Mouse (Mus musculus): ENCODE measurements at regions not wholly inside any gene's neighbourhood (a gene's known extent, or its start where the extent isn't known, plus 50 kb on each side); places are given as distances from the start of the nearest gene placed in this dataset.

DNA sequence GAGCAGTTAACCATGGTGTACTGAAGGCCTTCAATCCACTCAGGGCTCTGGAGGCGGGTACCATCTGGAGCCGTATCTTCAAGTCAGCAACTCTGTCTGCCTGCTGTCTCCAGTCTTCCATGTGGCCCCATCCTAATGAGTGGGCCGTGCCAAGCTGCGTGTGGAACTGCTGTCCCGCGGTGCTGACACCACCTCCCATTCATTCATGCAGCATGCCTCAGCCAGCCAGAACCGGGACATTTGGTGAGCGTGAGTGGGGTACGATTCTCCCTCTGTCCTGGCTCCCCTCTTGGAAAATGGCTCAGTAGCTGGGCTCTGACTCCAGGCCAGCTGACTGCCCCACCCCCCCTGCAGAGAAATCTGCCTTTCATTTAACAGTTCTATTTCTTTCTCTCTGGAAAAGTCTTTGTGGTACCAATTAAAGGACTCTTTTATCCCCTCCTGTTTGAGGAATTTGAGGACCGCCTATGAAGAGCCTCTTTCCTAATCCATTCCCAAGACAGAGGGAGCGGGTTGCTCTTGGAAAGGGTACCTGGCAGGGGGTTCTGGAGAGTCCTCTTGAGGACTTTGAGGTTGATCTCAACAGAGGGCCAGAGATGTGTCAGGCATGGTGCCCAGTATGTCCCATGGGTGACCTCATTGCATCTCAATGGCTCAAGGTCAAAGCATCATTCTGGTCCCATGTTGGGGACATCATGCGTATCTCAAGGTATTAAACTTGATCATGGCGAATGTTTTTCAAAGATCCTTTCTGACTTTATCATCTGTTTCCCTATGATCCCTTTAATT lies 55.5 kb upstream of the Brd7 start:
- WGBS, result 44% methylated on average over 13 of the region's 13 CpGs
- Histone ChIP-seq H3K27me3 (ENCODE audit: control insufficient read depth, insufficient read depth, low read length) (no peaks in the 10 kb centered on the region), H3K4me2 (replicated peaks; ENCODE audit: low read depth, low read length) (no peak overlapping the region), H3K9me3 (ENCODE audit: control insufficient read depth, low read length) (no peaks in the 10 kb centered on the region), H3K4me1 (replicated peaks; ENCODE audit: control insufficient read depth, insufficient read depth, low read length) (no peaks in the 10 kb centered on the region), H3K4me3 (ENCODE audit: low read depth, low read length) (no peak overlapping the region), H3K27ac (ENCODE audit: low read depth, low read length) (no peak overlapping the region), H3K36me3 (ENCODE audit: control insufficient read depth, insufficient read depth, low read length) (no peaks in the 10 kb centered on the region), H3K9ac (ENCODE audit: low read depth, low read length) (no peak overlapping the region)
- no peak for DNase-seq (ENCODE audit: low spot score)
- ATAC-seq (ENCODE audit: low FRiP score), result no peak

DNA sequence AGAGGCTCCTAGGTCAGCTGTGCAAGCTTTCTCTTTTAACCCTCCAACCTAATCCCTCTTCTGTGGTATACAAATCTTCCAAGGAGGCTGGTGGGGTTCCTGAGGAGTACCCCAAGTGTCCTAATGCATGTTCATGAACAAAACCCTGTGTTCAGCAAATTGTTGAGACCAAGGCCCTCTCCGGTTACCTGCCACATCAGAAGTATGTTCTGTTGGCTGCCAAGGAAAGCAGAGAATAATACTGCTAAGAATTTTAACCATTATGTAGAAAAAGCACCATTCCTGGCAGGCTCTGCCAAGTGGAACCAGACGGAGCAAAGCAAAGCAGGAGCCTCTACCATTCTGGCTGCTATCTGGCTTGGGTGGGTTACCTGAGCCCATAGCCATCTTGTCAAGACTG lies 61.3 kb upstream of the Brd7 start:
- Histone ChIP-seq H3K4me1 (replicated peaks; ENCODE audit: control insufficient read depth, insufficient read depth, low read length) (no peaks in the 10 kb centered on the region), H3K27me3 (ENCODE audit: control insufficient read depth, insufficient read depth, low read length) (no peaks in the 10 kb centered on the region), H3K27ac (ENCODE audit: low read depth, low read length) (no peak overlapping the region), H3K4me2 (replicated peaks; ENCODE audit: low read depth, low read length) (no peak overlapping the region), H3K9ac (ENCODE audit: low read depth, low read length) (no peak overlapping the region), H3K9me3 (ENCODE audit: control insufficient read depth, low read length) (no peaks in the 10 kb centered on the region), H3K36me3 (ENCODE audit: control insufficient read depth, insufficient read depth, low read length) (no peaks in the 10 kb centered on the region), H3K4me3 (ENCODE audit: low read depth, low read length) (no peak overlapping the region)
- ATAC-seq (ENCODE audit: low FRiP score) (no peak), DNase-seq (ENCODE audit: low spot score) (no peak)
- 79% methylated on average over 2 of the region's 2 CpGs for WGBS

DNA sequence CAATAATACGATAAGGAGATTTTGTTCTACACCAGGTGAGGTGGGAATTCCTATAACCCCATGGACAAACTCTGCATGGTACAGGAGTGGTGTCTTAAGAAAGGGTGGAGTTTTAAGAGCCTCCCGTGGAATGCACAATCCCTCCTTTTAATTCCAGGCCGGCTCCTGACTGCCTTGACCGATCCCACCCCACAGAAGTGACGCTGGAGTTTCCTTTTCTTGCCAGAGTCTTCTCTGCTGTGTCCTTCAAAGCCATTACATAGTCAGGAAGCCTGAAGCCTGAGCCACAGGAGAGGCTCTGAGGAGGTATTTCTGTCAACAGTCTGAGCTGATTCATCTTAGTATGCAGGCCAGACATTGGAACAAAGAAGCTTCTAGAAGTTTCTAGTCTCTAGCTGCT lies 66.6 kb upstream of the Brd7 start:
- Histone ChIP-seq H3K36me3 (ENCODE audit: control insufficient read depth, insufficient read depth, low read length) (no peaks in the 10 kb centered on the region), H3K9ac (ENCODE audit: low read depth, low read length) (no peak overlapping the region)

DNA sequence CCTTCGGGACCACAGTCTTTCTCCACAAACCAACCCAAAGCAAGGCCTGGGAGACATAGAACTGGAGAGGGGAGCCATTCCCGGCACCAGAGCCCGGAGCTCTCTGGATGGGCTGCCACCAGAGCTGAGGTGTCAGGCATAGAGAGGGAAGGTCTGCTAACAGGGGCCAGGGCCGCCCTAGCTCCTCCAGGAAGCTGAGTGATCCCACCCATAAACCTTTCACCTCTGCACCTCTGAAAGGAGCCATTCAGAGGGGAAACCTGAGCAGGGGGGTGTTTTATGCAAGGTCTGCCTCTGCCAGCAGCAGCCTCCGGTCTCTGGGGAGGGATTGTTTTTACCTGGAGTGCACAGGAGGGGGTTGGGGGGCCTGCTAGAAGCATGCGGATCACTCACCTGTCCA lies 69.4 kb upstream of the Brd7 start:
- Histone ChIP-seq H3K4me1 (replicated peaks; ENCODE audit: control insufficient read depth, insufficient read depth, low read length) (no peaks in the 10 kb centered on the region), H3K9ac (ENCODE audit: low read depth, low read length) (no peak overlapping the region), H3K27ac (ENCODE audit: low read depth, low read length) (no peak overlapping the region; the same call in 1 of the 2 replicates), H3K9me3 (ENCODE audit: control insufficient read depth, low read length) (no peaks in the 10 kb centered on the region), H3K4me2 (replicated peaks; ENCODE audit: low read depth, low read length) (no peak overlapping the region), H3K4me3 (ENCODE audit: low read depth, low read length) (no peak overlapping the region), H3K27me3 (ENCODE audit: control insufficient read depth, insufficient read depth, low read length) (no peaks in the 10 kb centered on the region), H3K36me3 (ENCODE audit: control insufficient read depth, insufficient read depth, low read length) (no peaks in the 10 kb centered on the region)
- ATAC-seq (ENCODE audit: low FRiP score), result no peak
- WGBS, result 69% methylated on average over 6 of the region's 6 CpGs
- DNase-seq (ENCODE audit: low spot score), result no peak

More for the DNA sequence above, 66.6 kb upstream of the Brd7 start:
- DNase-seq (ENCODE audit: low spot score), result no peak
- no peak overlapping the region for H3K4me2 ChIP-seq (replicated peaks; ENCODE audit: low read depth, low read length)
- no peak overlapping the region for H3K4me3 ChIP-seq (ENCODE audit: low read depth, low read length)
- ATAC-seq (ENCODE audit: low FRiP score), result no peak
- no peaks in the 10 kb centered on the region for H3K4me1 ChIP-seq (replicated peaks; ENCODE audit: control insufficient read depth, insufficient read depth, low read length)
- no peak overlapping the region for H3K27ac ChIP-seq (ENCODE audit: low read depth, low read length)
- H3K27me3 ChIP-seq (ENCODE audit: control insufficient read depth, insufficient read depth, low read length), result no peaks in the 10 kb centered on the region
- H3K9me3 ChIP-seq (ENCODE audit: control insufficient read depth, low read length), result no peaks in the 10 kb centered on the region
- WGBS, result 90% methylated on average over 5 of the region's 5 CpGs

DNA sequence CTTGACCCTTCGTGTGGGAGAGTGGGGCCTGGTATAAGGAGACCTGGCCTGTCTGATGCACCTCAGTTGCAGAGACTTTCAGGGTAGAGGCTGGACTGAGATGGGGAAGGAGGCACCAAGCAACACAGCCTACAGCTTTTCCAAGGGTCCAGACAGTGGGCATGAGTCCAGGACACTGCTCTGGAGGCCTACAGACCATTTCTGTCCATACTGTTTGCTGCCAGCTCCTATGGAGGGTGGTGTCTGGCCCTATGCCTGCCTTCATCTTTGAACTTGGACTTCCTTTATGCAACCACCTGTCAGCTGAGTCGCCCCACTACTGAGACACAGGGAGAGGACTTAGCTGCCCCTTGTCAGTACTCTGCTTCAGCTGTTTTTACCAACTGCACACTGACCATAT lies 73.7 kb upstream of the Brd7 start:
- H3K4me3 ChIP-seq (ENCODE audit: low read depth, low read length), result no peak overlapping the region
- 90% methylated on average over 2 of the region's 2 CpGs for WGBS
- DNase-seq (ENCODE audit: low spot score) (no peak), ATAC-seq (ENCODE audit: low FRiP score) (no peak)
- no peaks in the 10 kb centered on the region for H3K27me3 ChIP-seq (ENCODE audit: control insufficient read depth, insufficient read depth, low read length)
- no peak overlapping the region for H3K27ac ChIP-seq (ENCODE audit: low read depth, low read length)
- no peak overlapping the region for H3K4me2 ChIP-seq (replicated peaks; ENCODE audit: low read depth, low read length)
- H3K9me3 ChIP-seq (ENCODE audit: control insufficient read depth, low read length), result no peaks in the 10 kb centered on the region
- no peaks in the 10 kb centered on the region for H3K36me3 ChIP-seq (ENCODE audit: control insufficient read depth, insufficient read depth, low read length)
- no peaks in the 10 kb centered on the region for H3K4me1 ChIP-seq (replicated peaks; ENCODE audit: control insufficient read depth, insufficient read depth, low read length)
- H3K9ac ChIP-seq (ENCODE audit: low read depth, low read length), result no peak overlapping the region

DNA sequence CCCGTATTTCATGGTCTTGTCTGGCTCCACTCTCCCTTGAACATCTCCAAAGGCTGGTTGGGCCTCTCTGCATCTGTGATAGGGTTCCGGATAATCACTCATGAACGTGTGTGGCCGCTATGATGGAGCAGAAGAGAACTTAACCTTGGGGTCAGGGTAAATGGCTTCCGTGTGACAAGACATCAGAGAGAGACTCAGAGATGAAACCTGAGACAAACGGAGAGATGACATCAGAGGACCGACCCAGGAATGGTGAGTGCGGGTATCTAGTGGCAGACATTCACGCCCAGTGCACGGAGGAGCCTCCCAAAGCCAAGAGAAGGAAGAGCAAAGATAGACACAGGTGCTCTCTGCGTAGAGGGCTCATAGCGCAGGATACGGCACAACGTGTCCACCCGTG lies 78.2 kb upstream of the Brd7 start:
- no peak overlapping the region for H3K4me2 ChIP-seq (replicated peaks; ENCODE audit: low read depth, low read length)
- H3K4me3 ChIP-seq (ENCODE audit: low read depth, low read length), result no peak overlapping the region
- H3K9me3 ChIP-seq (ENCODE audit: control insufficient read depth, low read length), result no peaks in the 10 kb centered on the region
- no peaks in the 10 kb centered on the region for H3K4me1 ChIP-seq (replicated peaks; ENCODE audit: control insufficient read depth, insufficient read depth, low read length)
- no peak overlapping the region for H3K27ac ChIP-seq (ENCODE audit: low read depth, low read length)
- H3K9ac ChIP-seq (ENCODE audit: low read depth, low read length), result no peak overlapping the region
- ATAC-seq (ENCODE audit: low FRiP score) (no peak), DNase-seq (ENCODE audit: low spot score) (no peak)
- H3K36me3 ChIP-seq (ENCODE audit: control insufficient read depth, insufficient read depth, low read length), result no peaks in the 10 kb centered on the region
- H3K27me3 ChIP-seq (ENCODE audit: control insufficient read depth, insufficient read depth, low read length), result no peaks in the 10 kb centered on the region
- 71% methylated on average over 15 of the region's 15 CpGs for WGBS

DNA sequence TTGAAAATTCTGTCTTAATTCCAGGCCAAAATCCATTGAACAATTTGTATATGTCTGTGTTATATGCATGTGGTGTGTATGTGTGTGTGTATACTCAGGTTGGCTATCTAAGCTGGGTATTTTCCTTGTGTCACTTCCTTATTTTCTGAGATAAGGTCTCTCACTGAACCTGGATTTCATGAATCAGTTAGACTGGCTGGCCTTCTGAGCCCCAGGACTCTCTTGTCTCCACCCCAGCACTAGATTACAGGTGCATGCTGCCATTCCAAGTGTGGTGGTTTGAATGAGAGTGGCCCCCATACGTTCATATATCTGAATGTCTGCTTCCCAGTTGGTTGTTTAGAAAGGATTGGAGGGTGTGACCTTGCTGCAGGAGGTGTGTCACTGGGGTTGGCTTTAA lies 77.8 kb upstream of the Nkd1 start:
- WGBS, result 44% methylated on average over 1 of the region's 1 CpGs
- Histone ChIP-seq H3K4me3 (ENCODE audit: low read depth, low read length) (no peak overlapping the region), H3K4me2 (replicated peaks; ENCODE audit: low read depth, low read length) (no peak overlapping the region), H3K27me3 (ENCODE audit: control insufficient read depth, insufficient read depth, low read length) (no peaks in the 10 kb centered on the region), H3K36me3 (ENCODE audit: control insufficient read depth, insufficient read depth, low read length) (no peaks in the 10 kb centered on the region), H3K9me3 (ENCODE audit: control insufficient read depth, low read length) (no peaks in the 10 kb centered on the region), H3K27ac (ENCODE audit: low read depth, low read length) (no peak overlapping the region), H3K4me1 (replicated peaks; ENCODE audit: control insufficient read depth, insufficient read depth, low read length) (no peaks in the 10 kb centered on the region; the same call in 1 of the 2 replicates), H3K9ac (ENCODE audit: low read depth, low read length) (no peak overlapping the region)
- ATAC-seq (ENCODE audit: low FRiP score), result no peak
- DNase-seq (ENCODE audit: low spot score), result no peak

DNA sequence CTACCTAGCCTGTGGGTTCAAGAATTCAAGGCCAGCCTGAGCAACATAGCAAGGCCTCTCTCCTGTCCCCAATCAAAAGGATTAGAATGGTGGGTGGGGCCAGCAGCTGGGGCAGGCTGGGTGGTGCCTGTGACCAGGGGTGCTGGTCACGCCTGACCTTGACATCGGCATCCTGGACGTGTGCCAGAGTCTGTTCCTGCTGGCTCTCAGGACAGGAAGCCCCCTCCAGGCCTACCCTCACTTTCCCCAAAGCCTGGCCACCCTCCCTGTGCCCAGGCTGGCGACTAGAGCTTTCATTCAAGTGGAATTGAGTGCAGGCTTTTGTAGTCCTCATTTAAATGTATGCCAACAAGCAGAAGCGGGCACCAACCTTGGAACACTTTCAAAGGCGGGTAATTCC lies 73.7 kb upstream of the Nkd1 start:
- Histone ChIP-seq H3K9ac (ENCODE audit: low read depth, low read length) (no peak overlapping the region), H3K4me1 (replicated peaks; ENCODE audit: control insufficient read depth, insufficient read depth, low read length) (peaks cover 10% of the 10 kb centered on the region), H3K36me3 (ENCODE audit: control insufficient read depth, insufficient read depth, low read length) (no peaks in the 10 kb centered on the region), H3K27me3 (ENCODE audit: control insufficient read depth, insufficient read depth, low read length) (peaks cover 3% of the 10 kb centered on the region), H3K4me3 (ENCODE audit: low read depth, low read length) (no peak overlapping the region), H3K9me3 (ENCODE audit: control insufficient read depth, low read length) (no peaks in the 10 kb centered on the region), H3K4me2 (replicated peaks; ENCODE audit: low read depth, low read length) (no peak overlapping the region), H3K27ac (ENCODE audit: low read depth, low read length) (no peak overlapping the region)
- 58% methylated on average over 6 of the region's 6 CpGs for WGBS
- no peak for DNase-seq (ENCODE audit: low spot score)
- no peak for ATAC-seq (ENCODE audit: low FRiP score)

DNA sequence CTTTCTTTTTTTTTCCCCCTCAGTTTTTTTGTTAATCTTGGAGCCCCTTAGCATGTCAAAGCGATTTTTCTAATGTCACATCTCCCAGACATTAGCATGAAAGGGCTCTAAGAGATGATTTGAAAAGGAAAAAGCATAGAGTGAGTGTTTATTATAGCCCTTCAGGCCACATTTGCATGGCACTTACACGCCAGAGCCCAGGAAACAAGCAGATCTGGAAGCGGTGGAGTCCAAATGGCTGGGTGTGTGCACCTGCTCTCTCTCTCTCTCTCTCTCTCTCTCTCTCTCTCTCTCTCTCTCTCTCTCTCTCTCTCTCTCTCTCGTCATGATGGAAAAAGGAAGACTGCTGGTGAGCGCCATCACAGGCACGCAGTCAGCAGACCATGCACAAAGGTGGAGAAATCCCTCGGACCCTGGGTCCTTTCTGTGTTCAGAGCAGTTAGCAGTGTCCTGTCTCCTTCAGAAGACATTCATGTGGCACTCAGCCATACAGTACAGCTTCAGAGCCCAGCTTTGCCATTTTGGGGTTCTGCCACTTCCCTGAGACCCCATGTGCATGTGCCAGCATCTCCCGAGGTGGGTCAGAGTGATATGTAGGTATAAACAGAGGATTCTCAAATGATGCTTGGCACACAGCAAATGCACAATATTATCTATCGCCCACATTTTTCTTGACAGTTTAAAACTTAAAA lies 73.2 kb upstream of the Nkd1 start:
- H3K9ac ChIP-seq (ENCODE audit: low read depth, low read length), result no peak overlapping the region
- H3K9me3 ChIP-seq (ENCODE audit: control insufficient read depth, low read length), result no peaks in the 10 kb centered on the region
- no peak overlapping the region for H3K4me2 ChIP-seq (replicated peaks; ENCODE audit: low read depth, low read length)
- DNase-seq (ENCODE audit: low spot score) (no peak), ATAC-seq (ENCODE audit: low FRiP score) (no peak)
- H3K4me1 ChIP-seq (replicated peaks; ENCODE audit: control insufficient read depth, insufficient read depth, low read length), result peaks cover 10% of the 10 kb centered on the region
- peaks cover 6% of the 10 kb centered on the region for H3K27me3 ChIP-seq (ENCODE audit: control insufficient read depth, insufficient read depth, low read length)
- H3K36me3 ChIP-seq (ENCODE audit: control insufficient read depth, insufficient read depth, low read length), result no peaks in the 10 kb centered on the region
- H3K27ac ChIP-seq (ENCODE audit: low read depth, low read length), result no peak overlapping the region
- WGBS, result 87% methylated on average over 8 of the region's 9 CpGs
- no peak overlapping the region for H3K4me3 ChIP-seq (ENCODE audit: low read depth, low read length)

Data from hindbrain, embryonic 11.5 days (tissue).